In genomic region chr7:89773352-89773921, GRCm38 (mm10) we compare ENCODE assay signal across 9 mouse cellular contexts.
DNase-seq lines count a peak whose midpoint lies in the region; ATAC-seq and TF ChIP-seq lines count a peak whose summit lies in the region.
"Had no signal": no experiment of that assay in that cellular context is flagged by ENCODE, and none has a peak within 500 bp of the region (broad histone marks: within the 10 kb centered on the region; RNA-seq: fewer than 3 reads in every experiment).

No protein-coding gene starts in this region.

- TF ChIP-seq CTCF in stomach, postnatal 0 days (IDR thresholded peaks at IDR 0.05; ENCODE audit: low read depth), result no peak

- no peak overlapping the region for H3K4me3 ChIP-seq in midbrain, embryonic 14.5 days (replicated peaks; ENCODE audit: low read depth, low read length)
- no peak overlapping the region for H3K4me3 ChIP-seq in midbrain, embryonic 15.5 days
- H3K4me3 ChIP-seq in heart, embryonic 15.5 days, result no peak overlapping the region
- no peak overlapping the region for H3K4me3 ChIP-seq in stomach, postnatal 0 days (ENCODE audit: low read depth, low read length)
- H3K4me3 ChIP-seq: midbrain, embryonic 12.5 days had no signal

- H3K9me3 ChIP-seq in midbrain, embryonic 14.5 days (ENCODE audit: control insufficient read depth, low read length), result no peaks in the 10 kb centered on the region
- H3K9me3 ChIP-seq in midbrain, embryonic 15.5 days, result no peaks in the 10 kb centered on the region
- H3K9me3 ChIP-seq in heart, embryonic 15.5 days (replicated peaks), result no peaks in the 10 kb centered on the region
- H3K9me3 ChIP-seq in stomach, postnatal 0 days (ENCODE audit: control insufficient read depth, low read length), result no peaks in the 10 kb centered on the region
- H3K9me3 ChIP-seq: midbrain, embryonic 12.5 days had no signal

- WGBS in midbrain, embryonic 14.5 days, result 62% methylated on average over 3 of the region's 3 CpGs
- WGBS in midbrain, embryonic 15.5 days, result 64% methylated on average over 3 of the region's 3 CpGs
- 77% methylated on average over 3 of the region's 3 CpGs for WGBS in heart, embryonic 15.5 days
- 52% methylated on average over 3 of the region's 3 CpGs for WGBS in stomach, postnatal 0 days

- H3K27me3 ChIP-seq in midbrain, embryonic 14.5 days (ENCODE audit: control insufficient read depth, insufficient read depth, low read length), result no peaks in the 10 kb centered on the region
- no peaks in the 10 kb centered on the region for H3K27me3 ChIP-seq in midbrain, embryonic 15.5 days (replicated peaks)
- no peaks in the 10 kb centered on the region for H3K27me3 ChIP-seq in heart, embryonic 15.5 days
- no peaks in the 10 kb centered on the region for H3K27me3 ChIP-seq in stomach, postnatal 0 days (ENCODE audit: control insufficient read depth, insufficient read depth, low read length)

- H3K36me3 ChIP-seq in midbrain, embryonic 14.5 days (ENCODE audit: control insufficient read depth, insufficient read depth, low read length), result no peaks in the 10 kb centered on the region
- no peaks in the 10 kb centered on the region for H3K36me3 ChIP-seq in midbrain, embryonic 15.5 days (replicated peaks)
- H3K36me3 ChIP-seq in heart, embryonic 15.5 days, result no peaks in the 10 kb centered on the region
- no peaks in the 10 kb centered on the region for H3K36me3 ChIP-seq in stomach, postnatal 0 days (ENCODE audit: control insufficient read depth, insufficient read depth, low read length)
- H3K36me3 ChIP-seq: midbrain, embryonic 12.5 days had no signal

- no peaks in the 10 kb centered on the region for H3K4me1 ChIP-seq in midbrain, embryonic 14.5 days (ENCODE audit: control insufficient read depth, insufficient read depth, low read length)
- no peaks in the 10 kb centered on the region for H3K4me1 ChIP-seq in midbrain, embryonic 15.5 days
- H3K4me1 ChIP-seq in heart, embryonic 15.5 days (replicated peaks), result peaks cover 4% of the 10 kb centered on the region
- H3K4me1 ChIP-seq in stomach, postnatal 0 days (replicated peaks; ENCODE audit: control insufficient read depth, insufficient read depth), result no peaks in the 10 kb centered on the region

- no peak overlapping the region for H3K4me2 ChIP-seq in midbrain, embryonic 14.5 days (ENCODE audit: low read length)
- H3K4me2 ChIP-seq in midbrain, embryonic 15.5 days, result no peak overlapping the region
- H3K4me2 ChIP-seq in heart, embryonic 15.5 days, result no peak overlapping the region
- H3K4me2 ChIP-seq in stomach, postnatal 0 days (replicated peaks; ENCODE audit: low read depth), result 0 out of 2 replicates have a peak overlapping the region, but pooled peaks have one; percentile 11
- H3K4me2 ChIP-seq: midbrain, embryonic 12.5 days had no signal

- no peak overlapping the region for H3K27ac ChIP-seq in midbrain, embryonic 14.5 days (replicated peaks; ENCODE audit: low read depth, low read length)
- H3K27ac ChIP-seq in midbrain, embryonic 15.5 days, result no peak overlapping the region
- H3K27ac ChIP-seq in heart, embryonic 15.5 days, result peak overlapping the region; percentile 63
- peak overlapping the region; percentile 42 for H3K27ac ChIP-seq in stomach, postnatal 0 days (replicated peaks)
- H3K27ac ChIP-seq: midbrain, embryonic 12.5 days had no signal

- DNase-seq in midbrain, embryonic 14.5 days, result no peak
- DNase-seq in kidney, postnatal 25 days, result peak; percentile 30 to 58
- DNase-seq in stomach, postnatal 0 days (ENCODE audit: low spot score), result peak; percentile 61
- DNase-seq in thymus, postnatal 0 days (ENCODE audit: low spot score), result no peak
- no peak for DNase-seq in right cerebral cortex, adult 18-20 months

- 0 out of 2 replicates have a peak, but pooled peaks have one; percentile 11 for ATAC-seq in midbrain, embryonic 14.5 days (ENCODE audit: low FRiP score, low TSS enrichment)
- ATAC-seq in midbrain, embryonic 15.5 days (replicated peaks), result no peak; the same call in 1 of the 2 replicates
- ATAC-seq in heart, embryonic 15.5 days (replicated peaks; ENCODE audit: insufficient number of reproducible peaks, insufficient read depth, low FRiP score, low read depth), result peak; percentile 47; the same call in 1 of the 2 replicates
- ATAC-seq in stomach, postnatal 0 days (ENCODE audit: low FRiP score, low TSS enrichment), result peak; percentile 96
- no peak for ATAC-seq in activated CD4-positive, CD25-positive, alpha-beta regulatory T cell, adult 4 months

- no peak for TF ChIP-seq EP300 in stomach, postnatal 0 days (optimal IDR thresholded peaks at IDR 0.05)

- no peak overlapping the region for H3K9ac ChIP-seq in midbrain, embryonic 14.5 days (replicated peaks; ENCODE audit: low read length)
- no peak overlapping the region for H3K9ac ChIP-seq in midbrain, embryonic 15.5 days
- no peak overlapping the region for H3K9ac ChIP-seq in heart, embryonic 15.5 days
- no peak overlapping the region for H3K9ac ChIP-seq in stomach, postnatal 0 days (ENCODE audit: low read length)
- H3K9ac ChIP-seq: midbrain, embryonic 12.5 days had no signal

Comparison
In these comparisons a context has a peak if more than half of its experiments do, and no peak if none do; other contexts are left out.
1. ATAC-seq: peak in midbrain, embryonic 14.5 days (single experiment), heart, embryonic 15.5 days (single experiment) and stomach, postnatal 0 days (single experiment); none in midbrain, embryonic 15.5 days (single experiment) and activated CD4-positive, CD25-positive, alpha-beta regulatory T cell, adult 4 months (single experiment).
2. DNase-seq: peak in kidney, postnatal 25 days (2 of 2) and stomach, postnatal 0 days (single experiment); none in midbrain, embryonic 14.5 days (single experiment), thymus, postnatal 0 days (single experiment) and right cerebral cortex, adult 18-20 months (single experiment).
3. H3K27ac ChIP-seq: peak in heart, embryonic 15.5 days (single experiment) and stomach, postnatal 0 days (single experiment); none in midbrain, embryonic 14.5 days (single experiment) and midbrain, embryonic 15.5 days (single experiment).